Mouse (Mus musculus): ENCODE data around the gene Rhbdf1. TPM values are rescaled to one million over a fixed set of nuclear protein-coding genes. Genes with fewer than 3 reads are reported as not detected.
A peak's percentile ranks its signal among the peaks of the same experiment; 100 is the strongest.

The Rhbdf1 gene
- total and polyA plus RNA-seq, 2 experiments from 2014 or later: 22.9 to 65.4 TPM

DNA sequence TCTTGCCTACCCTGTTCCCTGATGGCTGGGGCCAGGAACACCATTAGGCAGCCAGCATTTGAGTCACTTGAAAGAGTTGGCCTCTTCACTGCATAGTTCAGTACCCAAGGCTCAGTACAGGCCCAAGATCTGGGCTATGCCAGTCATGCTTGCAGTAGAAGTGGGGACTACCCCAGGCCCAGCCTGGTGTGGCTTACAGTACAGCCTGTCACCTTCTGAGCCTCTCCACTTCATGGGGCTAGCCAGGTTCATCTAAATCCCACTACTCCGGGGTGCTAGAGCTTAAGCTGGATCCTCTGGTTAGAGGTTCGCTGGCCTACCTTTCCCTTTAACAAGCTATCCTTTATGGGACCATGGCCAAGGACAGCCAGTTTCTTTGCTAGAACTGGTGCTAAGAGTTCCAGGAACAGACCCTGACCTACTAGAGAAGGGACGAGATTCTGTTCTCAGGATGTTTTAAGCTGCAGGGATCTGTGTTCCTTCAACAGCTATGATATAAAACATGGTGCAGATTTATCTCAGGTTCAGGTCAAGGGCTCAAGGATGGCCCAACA, 6.3 kb upstream of the Rhbdf1 start:
- no peak for ATAC-seq
- Histone ChIP-seq H3K27ac (no peak overlapping the region), H3K9ac (replicated peaks; ENCODE audit: low read length) (no peak overlapping the region), H3K4me2 (ENCODE audit: low read depth, low read length) (no peak overlapping the region), H3K4me3 (ENCODE audit: low read length) (no peak overlapping the region), H3K36me3 (ENCODE audit: insufficient read depth, low read length) (peaks cover 19% of the 10 kb centered on the region), H3K9me3 (ENCODE audit: low read length) (no peaks in the 10 kb centered on the region), H3K27me3 (ENCODE audit: insufficient read depth, low read length) (no peaks in the 10 kb centered on the region), H3K4me1 (ENCODE audit: insufficient read depth, low read length) (peaks cover 18% of the 10 kb centered on the region)
- TF ChIP-seq CTCF (IDR thresholded peaks at IDR 0.05; ENCODE audit: low read depth): no peak
- WGBS: 90% methylated on average over 3 of the region's 3 CpGs
- DNase-seq (ENCODE audit: low spot score): no peak

DNA sequence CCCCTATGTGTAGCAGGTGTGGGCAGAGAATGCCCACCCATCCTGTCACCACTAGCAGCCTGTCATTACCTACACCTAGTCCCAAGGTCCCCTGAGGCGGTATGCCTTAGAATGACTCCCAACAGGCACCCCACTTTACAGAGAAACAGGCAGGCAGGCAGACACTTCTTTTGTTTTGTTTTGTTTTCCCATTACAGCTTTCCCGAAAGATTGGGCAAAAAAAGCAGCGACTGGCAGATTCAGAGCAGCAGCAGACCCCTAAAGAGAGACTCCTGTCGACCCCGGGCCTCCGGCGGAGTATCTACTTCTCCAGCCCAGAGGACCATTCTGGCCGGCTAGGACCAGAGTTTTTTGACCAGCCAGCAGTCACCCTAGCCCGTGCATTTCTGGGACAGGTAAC, 5.5 kb upstream of the Rhbdf1 start:
- H3K27me3 ChIP-seq (ENCODE audit: insufficient read depth, low read length): no peaks in the 10 kb centered on the region
- peak overlapping the region; percentile 69; the same call in 1 of the 2 replicates for H3K9ac ChIP-seq (replicated peaks; ENCODE audit: low read length)
- peak overlapping the region; percentile 67; the same call in 1 of the 2 replicates for H3K4me2 ChIP-seq (ENCODE audit: low read depth, low read length)
- TF ChIP-seq CTCF (IDR thresholded peaks at IDR 0.05; ENCODE audit: low read depth): no peak
- no peak for ATAC-seq
- WGBS: 81% methylated on average over 9 of the region's 9 CpGs
- peak overlapping the region; percentile 88; the same call in 1 of the 2 replicates for H3K27ac ChIP-seq
- H3K4me3 ChIP-seq (ENCODE audit: low read length): no peak overlapping the region
- peaks cover 23% of the 10 kb centered on the region for H3K4me1 ChIP-seq (ENCODE audit: insufficient read depth, low read length)
- no peaks in the 10 kb centered on the region for H3K9me3 ChIP-seq (ENCODE audit: low read length)
- peaks cover 19% of the 10 kb centered on the region for H3K36me3 ChIP-seq (ENCODE audit: insufficient read depth, low read length)
- DNase-seq (ENCODE audit: low spot score): no peak

DNA sequence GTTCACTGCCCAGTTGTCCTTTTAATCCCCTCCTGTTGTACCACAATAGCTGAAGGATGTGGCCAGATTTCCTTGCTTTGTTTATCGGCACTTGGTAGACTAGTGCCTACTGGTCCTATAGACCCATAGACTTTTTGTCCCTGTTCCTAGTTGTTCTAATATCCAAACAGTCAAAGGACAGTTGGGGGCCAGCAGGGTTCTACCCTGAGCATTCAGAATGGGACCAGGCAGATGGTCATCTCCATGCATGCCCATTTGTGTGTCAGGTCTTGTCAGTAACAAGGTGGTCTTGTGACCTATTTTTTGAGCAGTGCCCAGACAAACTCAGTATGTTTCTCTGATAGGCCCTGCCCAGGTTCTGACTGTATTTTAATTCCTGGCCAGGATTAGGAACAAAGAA, 4.9 kb upstream of the Rhbdf1 start:
- peak overlapping the region; percentile 49 for H3K4me3 ChIP-seq (ENCODE audit: low read length)
- H3K4me2 ChIP-seq (ENCODE audit: low read depth, low read length): peak overlapping the region; percentile 67
- peak overlapping the region; percentile 88 for H3K27ac ChIP-seq
- no peak for TF ChIP-seq CTCF (IDR thresholded peaks at IDR 0.05; ENCODE audit: low read depth)
- peaks cover 19% of the 10 kb centered on the region for H3K36me3 ChIP-seq (ENCODE audit: insufficient read depth, low read length)
- no peak for DNase-seq (ENCODE audit: low spot score)
- no peaks in the 10 kb centered on the region for H3K9me3 ChIP-seq (ENCODE audit: low read length)
- 28% methylated on average over 1 of the region's 1 CpGs for WGBS
- no peak for ATAC-seq
- no peaks in the 10 kb centered on the region for H3K27me3 ChIP-seq (ENCODE audit: insufficient read depth, low read length)
- H3K9ac ChIP-seq (replicated peaks; ENCODE audit: low read length): peak overlapping the region; percentile 69
- H3K4me1 ChIP-seq (ENCODE audit: insufficient read depth, low read length): peaks cover 26% of the 10 kb centered on the region

DNA sequence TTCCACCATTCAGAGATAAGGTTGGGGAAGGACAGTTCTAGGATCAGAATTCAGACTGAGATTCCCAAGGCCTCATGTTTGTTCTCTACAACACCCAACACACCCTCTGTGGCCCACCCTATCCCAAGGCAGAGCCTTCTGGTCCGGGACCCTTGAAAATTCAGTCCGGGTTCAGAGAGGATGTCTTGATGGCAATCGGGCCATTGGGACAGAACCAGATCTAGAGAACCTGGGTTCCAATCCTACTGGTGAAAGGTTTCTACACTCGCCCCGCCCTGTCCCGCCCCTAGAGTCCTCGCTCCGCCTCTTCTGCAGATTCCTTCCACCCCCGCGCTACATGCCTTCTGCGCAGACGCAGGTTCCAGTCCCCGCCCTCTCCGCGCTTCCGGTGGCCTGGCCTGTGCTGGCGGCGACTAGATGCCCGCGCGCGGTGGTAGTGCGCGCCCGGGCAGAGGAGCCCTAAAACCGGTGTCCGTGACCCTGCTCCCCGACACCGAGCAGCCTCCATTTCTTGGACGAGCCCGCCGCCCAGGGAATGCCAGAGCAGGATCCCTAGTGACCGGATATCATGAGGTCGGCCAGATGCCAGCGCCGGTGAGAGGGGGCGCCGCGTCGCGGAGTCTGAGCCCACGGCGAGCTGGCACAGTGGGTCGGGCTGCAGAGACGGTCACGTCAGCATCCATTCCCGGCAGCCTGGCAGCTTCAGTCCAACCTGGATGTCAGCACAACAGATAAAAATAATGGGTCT, 4.2 kb upstream of the Rhbdf1 start, which contains the start of gene Mpg:
TSS of gene Mpg (plus strand) at position 382 of the 748 bp plus-strand sequence.
- H3K4me3 ChIP-seq (ENCODE audit: low read length): peak within 1 kb of the TSS; percentile 49
- H3K4me1 ChIP-seq (ENCODE audit: insufficient read depth, low read length): peaks cover 26% of the 10 kb centered on the region
- WGBS: 5% methylated on average over 47 of the region's 47 CpGs
- peak within 1 kb of the TSS; percentile 88 for H3K27ac ChIP-seq
- no peaks in the 10 kb centered on the region for H3K27me3 ChIP-seq (ENCODE audit: insufficient read depth, low read length)
- H3K4me2 ChIP-seq (ENCODE audit: low read depth, low read length): peak within 1 kb of the TSS; percentile 67
- no peaks in the 10 kb centered on the region for H3K9me3 ChIP-seq (ENCODE audit: low read length)
- peaks cover 12% of the 10 kb centered on the region; the same call in 1 of the 2 replicates for H3K36me3 ChIP-seq (ENCODE audit: insufficient read depth, low read length)
- ATAC-seq: peak; percentile 81
- H3K9ac ChIP-seq (replicated peaks; ENCODE audit: low read length): peak within 1 kb of the TSS; percentile 69
- peak; percentile 92 for DNase-seq (ENCODE audit: low spot score)
- TF ChIP-seq CTCF (IDR thresholded peaks at IDR 0.05; ENCODE audit: low read depth): no peak; the same call in 1 of the 2 replicates

GRCm38 (mm10) chr11:32225222-32226104, 3.4 kb upstream of the Rhbdf1 start:
- DNase-seq (ENCODE audit: low spot score): peak; percentile 45
- Histone ChIP-seq H3K4me3 (ENCODE audit: low read length) (no peak overlapping the region), H3K9me3 (ENCODE audit: low read length) (no peaks in the 10 kb centered on the region), H3K27ac (peak overlapping the region; percentile 88), H3K27me3 (ENCODE audit: insufficient read depth, low read length) (peaks cover 3% of the 10 kb centered on the region; the same call in 1 of the 2 replicates), H3K4me1 (ENCODE audit: insufficient read depth, low read length) (peaks cover 26% of the 10 kb centered on the region), H3K36me3 (ENCODE audit: insufficient read depth, low read length) (0 out of 2 replicates have a peak, but pooled peaks cover 4% of the 10 kb centered on the region), H3K9ac (replicated peaks; ENCODE audit: low read length) (no peak overlapping the region), H3K4me2 (ENCODE audit: low read depth, low read length) (peak overlapping the region; percentile 67; the same call in 1 of the 2 replicates)
- TF ChIP-seq CTCF (IDR thresholded peaks at IDR 0.05; ENCODE audit: low read depth): no peak
- WGBS: 55% methylated on average over 7 of the region's 7 CpGs
- ATAC-seq: no peak

- no peak overlapping the region for H3K4me3 ChIP-seq (ENCODE audit: low read length)
- H3K36me3 ChIP-seq (ENCODE audit: insufficient read depth, low read length): no peaks in the 10 kb centered on the region
- no peak for TF ChIP-seq CTCF (IDR thresholded peaks at IDR 0.05; ENCODE audit: low read depth)
- H3K4me1 ChIP-seq (ENCODE audit: insufficient read depth, low read length): peaks cover 26% of the 10 kb centered on the region
- peak overlapping the region; percentile 88; the same call in 1 of the 2 replicates for H3K27ac ChIP-seq
- peaks cover 3% of the 10 kb centered on the region; the same call in 1 of the 2 replicates for H3K27me3 ChIP-seq (ENCODE audit: insufficient read depth, low read length)
- ATAC-seq: peak; percentile 19; the same call in 1 of the 2 replicates
- peak; percentile 79 for DNase-seq (ENCODE audit: low spot score)
- H3K4me2 ChIP-seq (ENCODE audit: low read depth, low read length): no peak overlapping the region
- 23% methylated on average over 4 of the region's 4 CpGs for WGBS
- H3K9me3 ChIP-seq (ENCODE audit: low read length): no peaks in the 10 kb centered on the region
- H3K9ac ChIP-seq (replicated peaks; ENCODE audit: low read length): no peak overlapping the region
These were observed 2.5 kb upstream of the Rhbdf1 start for GRCm38 (mm10) chr11:32224468-32225139.
